In genomic region chr12:108536461-108536860, GRCm38 (mm10) we compare ENCODE assay signal across 9 mouse cellular contexts. TPM values are rescaled to one million over a fixed set of nuclear protein-coding genes. Genes with fewer than 3 reads are reported as not detected.
DNase-seq lines count a peak whose midpoint lies in the region; ATAC-seq and TF ChIP-seq lines count a peak whose summit lies in the region.
"Had no signal": no experiment of that assay in that cellular context is flagged by ENCODE, and none has a peak within 500 bp of the region (broad histone marks: within the 10 kb centered on the region; RNA-seq: fewer than 3 reads in every experiment).

No protein-coding gene starts in this region.

- ATAC-seq in intestine, postnatal 0 days: no peak
- ATAC-seq in intestine, embryonic 16.5 days: no peak

- no peak overlapping the region for H3K4me2 ChIP-seq in intestine, postnatal 0 days (replicated peaks; ENCODE audit: low read depth)
- no peak overlapping the region for H3K4me2 ChIP-seq in intestine, embryonic 16.5 days (ENCODE audit: low read depth, low read length)
- H3K4me2 ChIP-seq: hindbrain, embryonic 15.5 days had no signal

- H3K9ac ChIP-seq in intestine, postnatal 0 days (ENCODE audit: low read depth, low read length): no peak overlapping the region
- no peak overlapping the region for H3K9ac ChIP-seq in intestine, embryonic 16.5 days (ENCODE audit: low read depth, low read length)
- H3K9ac ChIP-seq: hindbrain, embryonic 15.5 days had no signal

- 72% methylated on average over 10 of the region's 10 CpGs for whole genome bisulfite sequencing in intestine, postnatal 0 days
- 72% methylated on average over 10 of the region's 10 CpGs for WGBS in intestine, embryonic 16.5 days
- 66% methylated on average over 10 of the region's 10 CpGs for WGBS in embryonic facial prominence, embryonic 10.5 days

- H3K4me3 ChIP-seq in intestine, postnatal 0 days (ENCODE audit: low read depth, low read length): no peak overlapping the region
- H3K4me3 ChIP-seq in intestine, embryonic 16.5 days (ENCODE audit: low read length): no peak overlapping the region
- no peak overlapping the region for H3K4me3 ChIP-seq in E14TG2a.4 (replicated peaks; ENCODE audit: low read length)
- no peak overlapping the region for H3K4me3 ChIP-seq in embryonic facial prominence, embryonic 10.5 days
- H3K4me3 ChIP-seq: hindbrain, embryonic 15.5 days had no signal

- no peaks in the 10 kb centered on the region; the same call in 1 of the 2 replicates for H3K36me3 ChIP-seq in intestine, postnatal 0 days (ENCODE audit: control insufficient read depth, insufficient read depth)
- no peaks in the 10 kb centered on the region for H3K36me3 ChIP-seq in intestine, embryonic 16.5 days (ENCODE audit: control insufficient read depth, insufficient read depth, low read length)
- H3K36me3 ChIP-seq in E14TG2a.4 (ENCODE audit: insufficient read depth, low read length): no peaks in the 10 kb centered on the region
- peaks cover 55% of the 10 kb centered on the region for H3K36me3 ChIP-seq in embryonic facial prominence, embryonic 10.5 days (replicated peaks)

- H3K4me1 ChIP-seq in intestine, postnatal 0 days (replicated peaks; ENCODE audit: control insufficient read depth, insufficient read depth, low read length): no peaks in the 10 kb centered on the region
- no peaks in the 10 kb centered on the region for H3K4me1 ChIP-seq in intestine, embryonic 16.5 days (ENCODE audit: control insufficient read depth, insufficient read depth, low read length)
- peaks cover 12% of the 10 kb centered on the region for H3K4me1 ChIP-seq in E14TG2a.4 (replicated peaks; ENCODE audit: low read depth, low read length)
- H3K4me1 ChIP-seq in embryonic facial prominence, embryonic 10.5 days: no peaks in the 10 kb centered on the region
- H3K4me1 ChIP-seq: hindbrain, embryonic 15.5 days had no signal

- H3K27me3 ChIP-seq in intestine, postnatal 0 days (replicated peaks; ENCODE audit: control insufficient read depth, insufficient read depth, low read length): no peaks in the 10 kb centered on the region
- H3K27me3 ChIP-seq in intestine, embryonic 16.5 days (replicated peaks; ENCODE audit: control insufficient read depth, insufficient read depth, low read length): no peaks in the 10 kb centered on the region
- H3K27me3 ChIP-seq in E14TG2a.4 (ENCODE audit: insufficient read depth, low read length): peaks cover 18% of the 10 kb centered on the region
- H3K27me3 ChIP-seq in embryonic facial prominence, embryonic 10.5 days (replicated peaks; ENCODE audit: low read depth, poor library complexity, severe bottlenecking): no peaks in the 10 kb centered on the region
- H3K27me3 ChIP-seq: hindbrain, embryonic 15.5 days had no signal

- peak; percentile 27 for DNase-seq in 3134 (ENCODE audit: extremely low read depth, insufficient read length, low spot score)
- peak; percentile 23 for DNase-seq in embryonic facial prominence, embryonic 10.5 days (ENCODE audit: low spot score)
- DNase-seq in frontal cortex, postnatal 10 days (ENCODE audit: low spot score in 2 of 2): no peak
- DNase-seq in natural killer cell, adult 2 months (ENCODE audit: low spot score in 2 of 2): no peak
- no peak for DNase-seq in frontal cortex, adult 2 months (ENCODE audit: extremely low spot score in 1 of 2, low spot score in 1 of 2)

- TF ChIP-seq CTCF in intestine, postnatal 0 days (IDR thresholded peaks at IDR 0.05; ENCODE audit: low read depth): peak; percentile 73
- TF ChIP-seq CTCF in E14TG2a.4 (conservative IDR thresholded peaks at IDR 0.05; ENCODE audit: low read length): peak; percentile 74

- H3K9me3 ChIP-seq in intestine, postnatal 0 days (ENCODE audit: control insufficient read depth): no peaks in the 10 kb centered on the region
- no peaks in the 10 kb centered on the region for H3K9me3 ChIP-seq in intestine, embryonic 16.5 days (ENCODE audit: control insufficient read depth, low read length)
- H3K9me3 ChIP-seq in E14TG2a.4 (ENCODE audit: low read length): no peaks in the 10 kb centered on the region
- no peaks in the 10 kb centered on the region for H3K9me3 ChIP-seq in embryonic facial prominence, embryonic 10.5 days
- H3K9me3 ChIP-seq: hindbrain, embryonic 15.5 days had no signal

- H3K27ac ChIP-seq in intestine, postnatal 0 days (ENCODE audit: low read depth, low read length): no peak overlapping the region
- no peak overlapping the region for H3K27ac ChIP-seq in intestine, embryonic 16.5 days (ENCODE audit: low read length)
- no peak overlapping the region for H3K27ac ChIP-seq in embryonic facial prominence, embryonic 10.5 days (replicated peaks)
- H3K27ac ChIP-seq: hindbrain, embryonic 15.5 days had no signal

RNA-seq across cellular contexts. Expression of gene Evl, which starts 18.1 kb away (rescaled TPM):
- 18.0 and 20.5 TPM in 2 replicates for polyA plus RNA-seq in intestine, postnatal 0 days (2015; fragmentation: Nextera tagmentation; extraction: Ambion mirVana)
- polyA plus RNA-seq in intestine, embryonic 16.5 days (2015; fragmentation: Nextera tagmentation; extraction: Ambion mirVana): 21.5 and 23.7 TPM in 2 replicates
- 58.3 and 60.2 TPM in 2 replicates for polyA plus RNA-seq in embryonic facial prominence, embryonic 10.5 days (2016; fragmentation: Nextera tagmentation; extraction: Ambion mirVana)
- polyA plus RNA-seq in frontal cortex, adult 2 months (2012; rRNA removed): 222 and 224 TPM in 2 replicates

Comparison
In these comparisons a context has a peak if more than half of its experiments do, and no peak if none do; other contexts are left out.
1. DNase-seq: peak in 3134 (single experiment) and embryonic facial prominence, embryonic 10.5 days (single experiment); none in frontal cortex, postnatal 10 days (0 of 2), natural killer cell, adult 2 months (0 of 2) and frontal cortex, adult 2 months (0 of 2).